Mouse (Mus musculus): ENCODE measurements around the gene Hemk1.

Gene Hemk1

DNA sequence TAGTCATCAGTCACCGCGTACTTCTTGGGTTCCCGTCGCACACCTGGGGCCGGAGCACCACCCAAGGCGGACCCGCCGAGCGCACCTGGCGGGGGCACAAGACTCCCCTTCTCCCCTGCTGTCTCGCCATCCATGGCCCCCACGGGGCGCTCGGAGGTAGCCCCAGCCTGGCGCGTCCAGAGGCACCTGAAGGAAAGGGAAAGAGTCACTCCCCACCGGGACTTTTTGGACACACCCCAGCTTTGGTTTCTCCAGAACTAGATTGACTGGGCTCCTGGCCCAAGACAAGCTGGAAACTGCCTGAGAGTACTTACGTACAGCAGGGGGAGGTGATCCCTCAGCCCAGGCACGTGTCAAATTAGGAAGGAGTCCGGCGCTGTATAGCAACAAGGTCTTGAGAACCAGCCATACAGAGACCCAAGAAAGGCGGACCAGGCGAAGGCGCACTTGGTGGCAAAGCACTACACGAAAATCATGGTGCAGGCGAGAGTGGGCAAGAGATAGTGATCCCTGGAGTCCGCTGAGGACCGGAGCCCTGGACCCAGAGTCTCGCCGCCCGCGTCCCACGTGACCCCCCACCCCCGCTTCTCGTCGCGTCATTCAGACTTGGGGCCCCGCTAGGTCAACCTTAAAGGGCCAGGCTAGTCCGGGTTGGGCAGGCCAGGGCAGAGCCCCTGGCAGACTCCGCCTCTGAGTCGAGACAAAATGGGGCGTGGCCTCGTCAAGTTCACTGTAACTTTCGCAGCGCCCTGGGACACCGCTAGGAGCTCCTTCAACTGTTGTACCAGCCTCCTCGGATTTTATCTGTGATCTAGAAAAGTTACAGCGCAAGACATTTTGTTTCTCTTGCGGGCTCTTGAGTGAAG, 48.7 kb downstream of the Hemk1 start, which contains the start of gene Mapkapk3:
TSS of gene Mapkapk3 (minus strand) at position 667 of the 866 bp plus-strand sequence.
- DNase-seq = peak; percentile 40

DNA sequence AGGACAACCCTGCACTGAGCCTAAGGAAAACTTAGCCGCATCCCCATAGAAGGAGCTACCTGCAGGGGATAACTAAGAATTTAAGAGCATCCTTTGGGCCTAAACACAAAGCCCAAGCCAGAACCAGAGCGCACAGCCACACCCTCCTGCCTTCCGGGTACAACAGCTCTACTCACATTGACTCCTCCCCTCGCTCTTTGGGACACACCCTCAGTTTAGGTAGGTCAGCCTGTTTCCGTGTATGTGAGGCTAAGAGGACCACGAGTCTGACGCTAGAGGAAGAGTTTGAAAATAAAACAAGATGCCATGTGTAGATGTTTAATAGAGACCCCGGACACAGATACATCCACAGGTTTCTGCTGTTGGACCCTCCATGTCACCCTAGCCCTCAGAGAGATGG, 49.4 kb downstream of the Hemk1 start:
- no peak for DNase-seq

DNA sequence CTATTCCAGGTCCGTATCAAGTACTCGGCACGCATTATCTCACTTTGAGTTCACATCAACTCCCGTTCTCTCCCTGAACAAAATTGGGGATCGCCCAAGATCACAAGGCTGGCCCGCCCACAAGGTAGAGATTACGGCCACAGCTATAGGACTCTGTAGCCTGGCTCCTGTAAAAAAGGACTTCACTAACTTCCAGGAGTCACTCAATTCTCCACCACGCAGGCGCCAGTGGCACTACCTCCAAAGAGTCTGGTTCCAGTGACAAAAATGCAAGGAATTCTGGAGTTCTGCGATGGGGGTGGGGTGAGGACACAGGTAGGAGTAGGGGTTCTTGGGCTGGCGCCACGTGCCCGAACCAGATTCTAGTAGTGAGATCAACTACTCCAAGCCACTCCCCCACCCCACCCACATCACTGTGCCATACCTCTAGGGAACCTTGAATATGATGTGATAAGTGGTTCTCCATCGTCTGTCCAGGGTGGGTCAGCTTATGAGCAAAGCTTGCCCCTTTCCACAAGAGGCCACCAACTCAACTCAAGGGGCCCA, 50.0 kb downstream of the Hemk1 start:
- no peak for DNase-seq

DNA sequence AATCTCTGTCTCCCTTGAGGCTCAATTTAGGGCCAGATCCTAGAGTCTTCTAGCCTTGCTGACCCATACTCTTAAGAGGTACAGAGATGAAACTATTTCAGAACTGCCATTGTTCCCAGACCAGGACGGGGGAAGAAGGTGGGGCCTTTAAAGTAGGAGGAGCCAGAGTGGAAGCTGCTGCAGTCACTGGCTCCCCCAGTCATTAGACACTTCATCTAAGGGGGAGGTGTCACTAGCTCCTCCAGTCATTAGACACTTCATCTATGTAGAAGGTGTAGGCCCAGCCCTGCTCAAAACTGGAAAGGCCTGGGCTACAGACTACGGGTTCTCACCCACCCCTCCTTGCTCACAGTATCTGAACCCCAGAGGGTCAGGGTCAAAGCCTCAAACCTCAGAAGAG, 50.9 kb downstream of the Hemk1 start:
- DNase-seq = no peak

DNA sequence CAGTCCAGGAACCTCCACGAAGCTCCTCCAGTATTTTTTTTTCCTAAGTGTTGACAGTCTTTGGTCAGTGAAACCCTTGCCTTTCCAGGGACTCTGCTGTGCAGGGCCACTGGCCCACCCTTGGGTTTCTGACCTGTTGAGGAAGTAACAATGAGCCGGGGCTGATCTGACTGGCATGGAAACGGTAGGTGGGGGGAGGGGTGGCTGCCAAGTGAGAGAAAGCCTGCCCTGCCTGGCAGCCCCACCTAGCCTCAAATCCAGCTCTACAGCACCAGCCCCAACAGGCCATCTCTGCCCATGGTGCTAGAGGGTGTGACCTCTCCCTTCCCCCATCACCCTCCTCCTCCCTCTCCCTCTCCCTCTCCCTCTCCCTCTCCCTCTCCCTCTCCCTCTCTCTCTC, 53.1 kb downstream of the Hemk1 start:
- no peak for DNase-seq

DNA sequence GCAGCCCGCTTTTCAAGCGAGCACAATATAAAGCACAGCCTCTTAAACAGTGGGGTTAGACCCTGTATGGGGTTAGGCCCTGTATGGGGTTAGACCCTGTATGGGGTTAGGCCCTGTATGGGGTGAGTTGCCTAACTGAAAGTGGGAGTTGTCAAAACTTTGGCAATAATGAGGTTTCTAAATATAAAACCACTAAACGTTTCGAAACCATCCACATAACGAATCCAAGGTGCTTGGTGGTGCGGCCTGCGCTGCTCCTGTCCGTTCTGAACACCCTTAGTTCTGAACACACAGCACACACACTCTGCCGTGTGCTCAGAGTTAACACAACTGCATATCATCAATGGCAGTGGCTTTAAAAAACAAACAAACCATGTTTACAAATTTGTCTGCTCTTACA, 55.2 kb downstream of the Hemk1 start:
- DNase-seq = no peak

DNA sequence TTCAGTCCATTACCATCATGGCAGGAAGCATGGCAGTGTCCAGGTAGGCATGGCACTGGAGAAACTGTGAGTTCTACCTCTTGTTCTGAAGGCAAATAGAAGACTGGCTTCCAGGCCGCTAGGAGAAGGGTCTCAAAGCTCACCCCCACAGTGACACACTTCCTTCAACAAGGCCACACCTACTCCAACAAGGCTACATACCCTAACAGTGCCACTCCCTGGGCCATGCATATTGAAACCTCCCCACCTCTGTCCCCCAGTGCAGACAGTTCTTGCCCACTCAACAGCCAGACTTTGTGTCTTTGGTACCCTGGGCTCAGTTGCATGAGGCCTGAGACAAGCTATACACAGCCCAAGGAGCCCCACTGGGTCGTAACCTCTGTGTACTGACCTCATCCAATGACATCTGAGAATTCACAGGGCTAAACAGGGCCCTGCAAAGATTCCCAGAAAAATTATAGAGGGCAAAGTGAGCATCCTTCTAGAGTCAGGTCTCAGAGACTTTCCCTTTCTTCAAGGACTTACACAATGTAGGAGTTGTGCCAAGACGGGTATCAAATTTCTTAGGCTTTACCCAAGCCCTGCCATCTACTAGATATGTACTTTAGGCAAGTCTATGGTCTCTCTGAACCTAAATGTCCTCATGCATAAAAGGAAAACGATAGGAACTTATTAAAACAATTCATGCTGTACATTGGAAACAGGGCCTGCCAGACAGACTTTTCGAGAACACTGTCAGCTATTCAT, 56.7 kb downstream of the Hemk1 start:
- DNase-seq = no peak

DNA sequence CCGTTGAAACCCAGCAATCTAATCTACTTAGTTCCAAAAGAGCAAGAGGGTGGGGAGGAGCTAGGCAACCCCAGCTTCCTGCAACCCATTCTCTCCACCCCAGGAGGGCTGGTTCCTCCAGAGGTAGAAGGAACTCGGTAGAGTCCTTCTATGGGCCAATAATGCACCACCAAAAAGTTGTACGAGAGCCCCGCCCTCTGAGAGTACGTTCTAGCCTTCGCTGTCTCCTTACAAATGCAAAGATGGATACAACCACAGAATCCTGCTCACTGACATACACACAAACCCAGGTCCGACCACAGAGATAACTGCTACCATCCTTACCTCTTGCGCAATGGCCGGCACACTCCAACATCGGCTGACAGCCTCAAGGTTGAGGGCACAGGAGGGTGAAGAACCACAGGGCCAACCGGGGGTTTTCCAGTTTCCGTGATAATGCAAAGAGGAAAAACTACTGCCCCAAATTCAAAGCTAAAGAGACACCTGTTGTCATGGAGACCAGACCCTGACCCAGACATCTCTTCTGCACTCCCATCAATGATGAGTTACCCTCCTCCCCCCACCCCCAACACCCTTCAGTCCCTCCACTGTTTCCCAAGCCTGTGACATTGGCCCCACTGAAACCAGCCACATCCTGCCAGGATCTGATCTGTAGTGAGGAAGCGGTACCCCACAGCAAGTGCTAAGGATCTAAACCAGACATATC, 57.7 kb downstream of the Hemk1 start:
- no peak for DNase-seq

DNA sequence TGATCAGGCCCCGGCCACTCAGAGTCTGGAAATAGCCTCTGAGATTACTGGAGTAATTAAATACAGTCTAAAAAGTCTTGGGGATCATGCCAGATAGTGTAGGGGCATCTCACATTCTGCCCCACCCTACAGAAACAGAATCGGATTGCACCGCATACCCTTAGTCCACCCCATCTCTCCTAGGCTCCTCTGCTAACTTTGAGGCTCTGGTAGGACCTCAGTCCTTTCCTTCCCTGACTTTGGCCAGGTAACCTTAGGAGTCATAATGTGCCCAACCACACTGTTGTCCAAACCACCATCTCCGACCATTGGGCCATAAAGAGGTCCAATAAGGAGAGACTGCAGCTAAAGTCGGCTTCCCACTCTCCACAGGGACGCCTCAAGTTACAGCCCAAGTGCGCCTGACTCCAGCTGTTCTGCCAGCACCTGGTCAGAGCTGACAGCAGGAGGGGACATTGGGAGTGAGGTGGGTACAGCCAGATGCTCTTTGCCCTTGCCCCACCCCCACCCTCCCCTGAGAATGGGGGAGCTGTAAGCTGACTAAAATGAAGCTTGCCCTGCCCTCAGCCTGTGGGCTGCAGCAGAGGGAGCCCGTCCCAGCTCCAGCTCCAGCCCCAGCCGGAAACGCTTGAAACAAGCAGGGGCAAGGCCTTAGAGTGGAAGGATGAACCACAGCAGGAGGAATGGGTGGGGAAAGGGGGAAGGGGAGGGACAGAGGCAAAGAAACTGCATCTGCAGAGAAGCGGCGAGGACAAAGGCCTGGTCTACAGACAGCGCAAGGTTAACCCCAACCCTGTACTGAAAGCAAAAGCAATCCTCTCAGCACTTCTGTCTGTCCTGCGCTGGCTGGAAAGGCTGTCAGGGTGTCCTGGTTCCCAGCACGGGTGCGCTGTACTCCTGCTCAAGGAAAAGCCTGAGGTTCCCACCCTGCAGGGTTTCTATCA, 58.5 kb downstream of the Hemk1 start:
- no peak for DNase-seq

DNA sequence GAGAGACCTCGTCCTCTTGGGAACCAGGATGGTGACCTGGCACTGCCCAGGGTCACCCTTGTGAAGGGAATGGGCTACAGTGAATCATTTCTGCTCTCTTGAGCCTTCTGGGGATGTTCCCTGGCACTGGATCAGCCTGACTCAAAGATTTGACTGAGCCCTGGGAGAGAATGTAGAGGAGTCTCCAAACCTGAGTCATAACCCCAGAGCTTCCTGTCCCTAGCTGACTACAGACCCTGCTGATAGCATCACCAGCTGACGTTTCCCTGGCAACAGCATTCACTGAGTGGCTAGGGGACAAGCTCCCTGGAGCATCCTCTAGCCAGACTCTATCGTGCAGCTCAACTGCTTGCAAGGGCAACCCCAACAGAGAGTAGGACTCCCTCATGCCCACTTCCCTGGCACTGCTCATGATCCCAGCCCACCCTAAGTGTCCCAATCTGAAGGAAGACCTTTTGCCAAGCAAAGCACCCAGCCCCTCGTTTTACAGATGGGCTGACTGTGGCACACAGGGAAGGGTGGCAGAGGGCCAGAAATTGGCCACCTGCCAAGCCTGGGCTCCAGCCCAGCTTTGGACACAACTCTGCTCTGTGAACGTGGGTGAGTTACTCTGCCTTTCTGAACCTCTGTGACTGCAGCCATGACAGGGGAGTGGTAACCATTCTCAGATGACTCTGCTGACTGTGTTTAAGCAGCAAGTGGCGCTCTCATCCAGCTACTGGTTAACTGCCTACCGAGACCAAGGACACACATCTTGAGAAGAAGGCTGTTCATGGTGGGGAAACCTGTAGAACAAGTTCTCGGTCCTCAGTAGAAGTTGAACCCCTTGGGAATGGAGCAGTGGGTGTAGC, 59.4 kb downstream of the Hemk1 start:
- peak; percentile 74 for DNase-seq

DNA sequence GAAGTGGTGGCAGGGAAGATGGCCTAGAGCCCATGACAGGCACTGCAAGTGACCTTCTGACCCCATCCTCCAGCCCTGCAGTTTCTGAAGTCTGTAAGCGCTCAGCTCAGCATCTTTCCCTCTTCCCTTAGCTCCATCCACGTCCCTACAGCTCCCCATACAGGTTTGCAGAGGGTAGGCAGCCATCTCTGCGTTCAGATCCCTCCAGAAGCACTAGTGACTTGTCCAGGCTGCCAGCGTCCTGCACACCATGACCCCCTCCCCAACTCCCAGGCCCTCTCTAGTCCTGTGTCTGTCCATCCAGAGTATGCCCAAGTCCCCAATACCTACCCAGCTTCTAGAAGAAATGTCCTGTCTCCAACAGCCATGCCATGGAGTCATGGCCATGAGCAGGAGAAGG, 60.0 kb downstream of the Hemk1 start:
- no peak for DNase-seq

DNA sequence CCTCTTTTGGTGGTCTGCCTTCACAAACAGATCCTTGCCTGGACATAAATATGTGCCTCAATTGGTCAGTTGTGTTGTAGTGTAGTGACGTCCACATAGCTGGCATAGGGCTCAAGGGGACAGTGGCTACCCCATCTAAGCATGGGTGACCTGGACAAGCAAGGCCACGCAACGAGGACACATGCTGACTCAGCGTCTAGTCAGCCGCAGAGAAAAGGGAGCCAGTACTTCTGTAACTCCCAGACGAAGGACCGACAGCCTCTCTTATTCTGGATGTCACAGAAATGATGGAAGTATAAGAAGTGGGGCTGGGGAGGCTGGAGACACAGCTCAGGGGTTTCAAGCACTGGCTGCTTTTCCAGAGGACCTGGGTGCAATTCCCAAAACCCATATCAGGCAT, 60.5 kb downstream of the Hemk1 start:
- no peak for DNase-seq
